Mouse (Mus musculus) ES-Bruce4 (cell line): ENCODE results near the gene Ccdc69. TPM values are rescaled to one million over a fixed set of nuclear protein-coding genes. Genes with fewer than 3 reads are reported as not detected.

Source experiments
- H3K27ac ChIP-seq: 2 replicates; pipeline ENCODE4 v1.5.1; 2012; ENCODE audit warnings: low read length, inconsistent platforms; ENCODE audit not compliant: insufficient read depth
- H3K27me3 ChIP-seq: 2 replicates; pipeline ENCODE4 v1.6.1; 2012; ENCODE audit warnings: mild to moderate bottlenecking, low read length, inconsistent platforms; ENCODE audit not compliant: control insufficient read depth, poor library complexity, insufficient read depth, severe bottlenecking
- H3K36me3 ChIP-seq: 2 replicates; pipeline ENCODE4 v1.6.1; 2012; ENCODE audit warnings: inconsistent platforms, mild to moderate bottlenecking, low read length, moderate library complexity; ENCODE audit not compliant: control insufficient read depth, poor library complexity, insufficient read depth, severe bottlenecking
- H3K4me1 ChIP-seq: one replicate; pipeline ENCODE4 v1.8.1; 2011; ENCODE audit warnings: low read length; ENCODE audit not compliant: control insufficient read depth, insufficient read depth
- H3K4me3 ChIP-seq: 2 replicates; pipeline ENCODE4 v1.5.1; 2011; ENCODE audit warnings: low read depth, mild to moderate bottlenecking, low read length
- H3K9ac ChIP-seq: 2 replicates; pipeline ENCODE4 v1.6.1; 2012; ENCODE audit warnings: low read depth, mild to moderate bottlenecking, inconsistent platforms; ENCODE audit not compliant: poor library complexity, severe bottlenecking
- H3K9me3 ChIP-seq: replicated peaks from 2 replicates; pipeline ENCODE4 v1.6.1; 2012; ENCODE audit warnings: mild to moderate bottlenecking, low read length, inconsistent platforms; ENCODE audit not compliant: control insufficient read depth, poor library complexity, insufficient read depth, severe bottlenecking
- CTCF ChIP-seq: IDR thresholded peaks from one replicate; pipeline ENCODE4 v1.8.1; 2011; ENCODE audit warnings: low read depth, low read length
- EP300 ChIP-seq: IDR thresholded peaks from 2 replicates; pipeline ENCODE4 v1.6.1; 2011; ENCODE audit warnings: low read depth, low read length; ENCODE audit not compliant: insufficient read depth
- POLR2A ChIP-seq: IDR thresholded peaks from one replicate; pipeline ENCODE4 v1.8.1; 2011; ENCODE audit warnings: low read length; ENCODE audit not compliant: insufficient read depth
- polyA plus RNA-seq: library from polyadenylated mRNA; stranded (reverse); fragments of >200 nt; gene quantifications from 2 replicates; pipeline ENCODE4 v1.2.4, GENCODE M21; 2011; ENCODE audit warnings: low read depth; ENCODE audit not compliant: missing spikeins, insufficient read depth, insufficient read length

The Ccdc69 gene
- polyA plus RNA-seq, 1 experiment, result not detected

- H3K36me3 ChIP-seq, result no peaks in the 10 kb centered on the region
- TF ChIP-seq POLR2A, result no peak
- no peak for TF ChIP-seq CTCF
- no peak for TF ChIP-seq EP300
- no peak overlapping the region for H3K9ac ChIP-seq
- H3K27me3 ChIP-seq, result no peaks in the 10 kb centered on the region
- no peaks in the 10 kb centered on the region for H3K9me3 ChIP-seq
- no peaks in the 10 kb centered on the region for H3K4me1 ChIP-seq
- no peak overlapping the region for H3K27ac ChIP-seq
- H3K4me3 ChIP-seq, result no peak overlapping the region
These were observed 11.0 kb downstream of the Ccdc69 start for GRCm38 (mm10) chr11:55066921-55067320.

GRCm38 (mm10) chr11:55062856-55063255 is 15.1 kb downstream of the Ccdc69 start:
- TF ChIP-seq POLR2A (no peak), CTCF (no peak), EP300 (no peak)

GRCm38 (mm10) chr11:55060802-55061201 is 17.1 kb downstream of the Ccdc69 start:
- no peaks in the 10 kb centered on the region for H3K4me1 ChIP-seq
- no peaks in the 10 kb centered on the region for H3K9me3 ChIP-seq
- no peak overlapping the region for H3K9ac ChIP-seq
- no peak overlapping the region for H3K27ac ChIP-seq
- no peak overlapping the region for H3K4me3 ChIP-seq
- no peaks in the 10 kb centered on the region for H3K36me3 ChIP-seq
- H3K27me3 ChIP-seq, result no peaks in the 10 kb centered on the region
- TF ChIP-seq CTCF (no peak), POLR2A (no peak), EP300 (no peak)

More at GRCm38 (mm10) chr11:55062856-55063255, 15.1 kb downstream of the Ccdc69 start:
- H3K9me3 ChIP-seq, result no peaks in the 10 kb centered on the region
- H3K27me3 ChIP-seq, result no peaks in the 10 kb centered on the region
- H3K9ac ChIP-seq, result no peak overlapping the region
- H3K27ac ChIP-seq, result no peak overlapping the region
- H3K36me3 ChIP-seq, result no peaks in the 10 kb centered on the region
- H3K4me1 ChIP-seq, result no peaks in the 10 kb centered on the region
- no peak overlapping the region for H3K4me3 ChIP-seq

- H3K27ac ChIP-seq, result no peak overlapping the region
- no peaks in the 10 kb centered on the region for H3K9me3 ChIP-seq
- no peaks in the 10 kb centered on the region for H3K27me3 ChIP-seq
- no peaks in the 10 kb centered on the region for H3K36me3 ChIP-seq
- H3K9ac ChIP-seq, result no peak overlapping the region
- H3K4me3 ChIP-seq, result no peak overlapping the region
- H3K4me1 ChIP-seq, result no peaks in the 10 kb centered on the region
- no peak for TF ChIP-seq POLR2A
- peak; percentile 21 for TF ChIP-seq CTCF
These were observed 20.4 kb downstream of the Ccdc69 start for GRCm38 (mm10) chr11:55057511-55057910.

GRCm38 (mm10) chr11:55050837-55051510 is 27.0 kb downstream of the Ccdc69 start:
- H3K27me3 ChIP-seq, result no peaks in the 10 kb centered on the region
- no peak overlapping the region for H3K9ac ChIP-seq
- H3K36me3 ChIP-seq, result no peaks in the 10 kb centered on the region
- H3K4me1 ChIP-seq, result no peaks in the 10 kb centered on the region
- no peak overlapping the region for H3K27ac ChIP-seq
- no peak for TF ChIP-seq EP300
- no peak for TF ChIP-seq CTCF
- TF ChIP-seq POLR2A, result no peak
- H3K4me3 ChIP-seq, result no peak overlapping the region
- no peaks in the 10 kb centered on the region for H3K9me3 ChIP-seq

- H3K27me3 ChIP-seq, result no peaks in the 10 kb centered on the region; the same call in 1 of the 2 replicates
- H3K27ac ChIP-seq, result no peak overlapping the region
- no peak overlapping the region for H3K9ac ChIP-seq
- no peak overlapping the region for H3K4me3 ChIP-seq
- H3K4me1 ChIP-seq, result peaks cover 1% of the 10 kb centered on the region
- TF ChIP-seq CTCF, result peak; percentile 58
- no peak for TF ChIP-seq POLR2A
- no peaks in the 10 kb centered on the region for H3K9me3 ChIP-seq
- H3K36me3 ChIP-seq, result no peaks in the 10 kb centered on the region
These were observed 31.3 kb downstream of the Ccdc69 start for GRCm38 (mm10) chr11:55046600-55046999.
